Mouse (Mus musculus) MEL (cell line): ENCODE results near the gene Anxa4.

Experiments
- E2F4 ChIP-seq: IDR thresholded peaks from 2 replicates; pipeline ENCODE4 v1.6.1; 2011; ENCODE audit warnings: low read depth, low read length, improper control_type of control experiment, borderline replicate concordance
- EP300 ChIP-seq, 2 experiments: IDR thresholded peaks; 2 replicates each; pipeline ENCODE4 v1.6.1; 2011; ENCODE audit warnings: improper control_type of control experiment in 2 of 2, low read length in 2 of 2, low read depth in 1 of 2, mild to moderate bottlenecking in 1 of 2
- ZC3H11A ChIP-seq: IDR thresholded peaks from 2 replicates; pipeline ENCODE4 v1.6.1; 2012; ENCODE audit warnings: low read depth, mild to moderate bottlenecking, inconsistent platforms, low read length, improper control_type of control experiment

DNA sequence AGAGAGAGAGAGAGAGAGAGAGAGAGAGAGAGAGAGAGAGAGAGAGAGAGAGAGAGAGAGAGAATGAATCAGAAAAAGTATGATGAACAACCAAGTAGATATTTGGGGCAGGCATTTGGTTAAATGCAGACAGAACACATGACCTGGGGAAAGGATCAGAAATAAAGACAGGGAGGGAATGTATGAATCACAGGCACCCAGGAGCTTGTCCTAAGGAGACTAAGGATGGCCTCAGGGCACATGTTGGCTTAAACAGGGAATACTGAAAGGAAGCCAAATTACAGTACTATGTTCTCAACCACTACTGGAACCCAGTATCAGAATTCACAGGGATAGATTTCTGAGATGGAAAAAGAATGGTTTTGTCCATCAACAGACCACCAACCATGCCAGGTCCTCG, 106.4 kb downstream of the Anxa4 start:
- no peak for TF ChIP-seq E2F4
- no peak for TF ChIP-seq EP300 (IDR thresholded peaks at IDR 0.05; ENCODE audit: low read depth in 1 of 2, low read length in 2 of 2)
- TF ChIP-seq ZC3H11A: no peak
